Mouse (Mus musculus): ENCODE data around the gene Mill2.

Gene Mill2

DNA sequence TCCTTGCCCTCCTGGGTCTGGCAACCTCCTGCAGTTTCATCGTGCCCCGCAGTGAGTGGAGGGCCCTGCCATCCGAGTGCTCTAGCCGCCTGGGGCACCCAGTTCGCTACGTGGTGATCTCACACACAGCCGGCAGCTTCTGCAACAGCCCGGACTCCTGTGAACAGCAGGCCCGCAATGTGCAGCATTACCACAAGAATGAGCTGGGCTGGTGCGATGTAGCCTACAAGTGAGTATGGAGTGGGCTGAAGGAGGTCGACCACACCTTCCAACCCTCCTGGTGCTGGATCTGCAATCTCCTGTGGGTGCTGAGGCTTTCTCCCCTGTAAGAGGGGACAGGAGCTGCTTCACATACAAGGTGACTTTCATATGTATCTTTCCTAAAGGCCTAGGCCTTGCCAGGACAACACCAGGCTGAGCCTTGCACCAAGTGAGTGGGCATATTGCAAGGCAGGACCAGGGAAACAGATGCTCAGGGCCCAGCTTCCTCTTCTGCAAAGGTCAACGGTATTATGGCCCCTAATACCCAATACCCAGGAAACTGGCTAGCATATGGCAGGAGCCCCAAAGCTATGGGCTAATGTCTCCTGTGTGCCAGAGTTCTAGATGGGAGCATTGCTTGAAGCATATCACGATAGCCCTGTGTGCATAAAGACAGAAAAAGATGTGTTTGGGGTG lies 45.1 kb downstream of the Mill2 start:
- H3K27me3 ChIP-seq (ENCODE audit: insufficient read depth, low read length), result peaks cover 4% of the 10 kb centered on the region; the same call in 1 of the 2 replicates
- no peaks in the 10 kb centered on the region for H3K9me3 ChIP-seq (ENCODE audit: low read length)
- peak overlapping the region; percentile 51 for H3K4me3 ChIP-seq (replicated peaks; ENCODE audit: low read length)
- peaks cover 22% of the 10 kb centered on the region for H3K36me3 ChIP-seq (ENCODE audit: insufficient read depth, low read length)
- TF ChIP-seq NANOG (IDR thresholded peaks at IDR 0.05; ENCODE audit: borderline replicate concordance, low read length), result no peak
- 0 out of 2 replicates have a peak, but pooled peaks have one; percentile 28 for TF ChIP-seq POU5F1 (IDR thresholded peaks at IDR 0.05; ENCODE audit: borderline replicate concordance, low read length)
- peaks cover 41% of the 10 kb centered on the region for H3K4me1 ChIP-seq (replicated peaks; ENCODE audit: low read depth, low read length)

DNA sequence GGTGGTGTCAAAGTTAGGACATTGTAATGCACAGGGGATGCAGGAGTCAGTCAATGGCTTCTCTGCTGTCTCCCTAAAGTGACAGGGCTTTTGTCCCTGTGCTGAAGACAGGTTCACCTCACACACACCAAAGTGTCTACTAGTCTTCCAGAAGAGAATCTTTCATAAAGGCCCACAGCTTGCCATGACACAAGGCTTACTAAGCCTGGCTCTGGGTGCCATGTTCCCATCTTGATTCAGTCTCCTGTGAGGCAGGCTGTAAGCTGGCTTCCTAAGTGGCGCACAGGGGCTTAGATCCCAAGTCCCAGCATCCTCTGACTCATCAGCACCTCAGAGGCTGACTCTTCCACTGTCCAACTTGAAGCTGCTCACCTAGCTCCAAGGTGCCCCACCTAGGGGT lies 47.2 kb downstream of the Mill2 start:
- Histone ChIP-seq H3K4me1 (replicated peaks; ENCODE audit: low read depth, low read length) (peaks cover 30% of the 10 kb centered on the region), H3K9me3 (ENCODE audit: low read length) (no peaks in the 10 kb centered on the region), H3K4me3 (replicated peaks; ENCODE audit: low read length) (no peak overlapping the region), H3K36me3 (ENCODE audit: insufficient read depth, low read length) (peaks cover 41% of the 10 kb centered on the region), H3K27me3 (ENCODE audit: insufficient read depth, low read length) (no peaks in the 10 kb centered on the region; the same call in 1 of the 2 replicates)
- TF ChIP-seq POU5F1 (IDR thresholded peaks at IDR 0.05; ENCODE audit: borderline replicate concordance, low read length) (no peak), CTCF (conservative IDR thresholded peaks at IDR 0.05; ENCODE audit: low read length) (no peak), NANOG (IDR thresholded peaks at IDR 0.05; ENCODE audit: borderline replicate concordance, low read length) (no peak)

DNA sequence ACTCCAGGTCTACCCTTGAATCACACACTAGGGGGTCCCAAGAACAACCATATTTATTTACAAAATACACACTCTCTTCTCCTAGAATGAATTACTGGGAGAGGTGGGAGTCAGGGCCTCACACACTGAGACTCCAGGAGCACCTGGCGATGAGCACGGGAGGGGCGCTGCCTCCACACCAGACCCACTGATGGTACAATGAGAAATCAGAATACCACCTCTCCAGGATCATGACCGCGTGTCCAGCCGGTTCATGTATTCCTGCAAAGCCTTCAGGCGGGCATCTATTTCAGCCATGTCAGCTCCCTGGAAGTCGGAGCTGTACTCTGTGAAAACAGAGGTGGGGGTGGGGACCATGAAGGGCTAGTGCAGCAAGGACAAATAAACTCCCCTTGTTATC lies 51.1 kb downstream of the Mill2 start:
- TF ChIP-seq NANOG (IDR thresholded peaks at IDR 0.05; ENCODE audit: borderline replicate concordance, low read length), result no peak
- TF ChIP-seq CTCF (conservative IDR thresholded peaks at IDR 0.05; ENCODE audit: low read length), result 0 out of 2 replicates have a peak, but pooled peaks have one; percentile 3
- peaks cover 18% of the 10 kb centered on the region for H3K27me3 ChIP-seq (ENCODE audit: insufficient read depth, low read length)
- no peaks in the 10 kb centered on the region for H3K9me3 ChIP-seq (ENCODE audit: low read length)
- H3K36me3 ChIP-seq (ENCODE audit: insufficient read depth, low read length), result peaks cover 41% of the 10 kb centered on the region
- no peak overlapping the region for H3K4me3 ChIP-seq (replicated peaks; ENCODE audit: low read length)
- H3K4me1 ChIP-seq (replicated peaks; ENCODE audit: low read depth, low read length), result peaks cover 34% of the 10 kb centered on the region

DNA sequence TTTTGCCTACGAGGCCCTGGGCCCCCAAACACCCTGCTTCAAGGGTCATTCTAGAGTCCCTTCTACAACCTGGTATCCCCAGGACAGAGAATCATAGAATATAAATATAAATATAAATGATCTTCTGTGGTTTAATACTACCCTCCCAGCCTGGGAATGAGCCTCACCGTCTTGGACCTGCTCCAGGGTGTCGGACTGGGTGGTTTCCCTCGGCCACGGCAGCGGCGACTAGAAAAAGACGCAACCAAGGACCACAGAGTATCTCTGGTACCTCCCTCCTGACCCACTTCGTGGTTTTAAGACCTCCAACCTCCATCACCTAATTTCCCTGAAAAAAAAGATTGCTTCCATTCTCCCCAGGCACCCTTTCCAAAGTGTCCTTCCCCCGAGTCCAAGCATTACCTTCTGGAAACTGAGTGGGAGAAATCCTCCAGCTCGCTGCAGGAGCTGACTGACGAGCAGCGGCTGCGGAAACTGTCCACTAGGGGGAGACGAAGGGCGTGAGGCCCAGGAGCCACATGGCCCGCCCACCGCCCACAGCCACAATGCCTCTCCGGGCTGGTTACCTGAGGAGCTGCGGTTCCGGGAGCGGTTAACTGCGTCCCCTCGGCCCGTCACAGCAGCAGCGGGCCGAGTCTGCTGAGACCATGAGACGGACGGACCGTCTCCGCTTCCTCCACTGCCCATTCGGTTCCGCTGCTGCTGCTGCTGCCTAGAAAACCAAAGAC lies 52.3 kb downstream of the Mill2 start:
- peaks cover 39% of the 10 kb centered on the region for H3K36me3 ChIP-seq (ENCODE audit: insufficient read depth, low read length)
- H3K4me3 ChIP-seq (replicated peaks; ENCODE audit: low read length), result peak overlapping the region; percentile 76
- H3K27me3 ChIP-seq (ENCODE audit: insufficient read depth, low read length), result peaks cover 18% of the 10 kb centered on the region
- no peaks in the 10 kb centered on the region for H3K9me3 ChIP-seq (ENCODE audit: low read length)
- TF ChIP-seq POU5F1 (IDR thresholded peaks at IDR 0.05; ENCODE audit: borderline replicate concordance, low read length) (no peak), CTCF (conservative IDR thresholded peaks at IDR 0.05; ENCODE audit: low read length) (peak; percentile 88)
- peaks cover 30% of the 10 kb centered on the region for H3K4me1 ChIP-seq (replicated peaks; ENCODE audit: low read depth, low read length)

DNA sequence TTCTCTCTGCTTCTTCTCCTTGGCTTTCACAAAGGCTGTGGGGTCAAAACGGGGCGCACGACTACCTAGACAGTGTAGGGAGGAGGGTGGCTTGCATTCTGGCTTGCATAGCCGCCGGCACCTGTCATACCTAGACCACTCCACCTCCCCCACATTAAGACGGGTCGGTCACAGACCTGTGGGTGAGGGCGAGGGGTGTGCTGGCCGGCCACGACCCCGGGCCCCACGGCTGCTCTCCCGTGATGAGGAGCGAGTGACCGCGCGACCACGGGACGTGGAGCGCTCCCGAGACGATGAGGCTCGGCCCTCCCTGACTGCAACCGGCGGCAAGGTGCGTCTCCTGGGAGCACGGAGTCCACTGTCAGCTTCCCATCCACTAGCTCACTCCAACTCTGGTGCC lies 53.2 kb downstream of the Mill2 start:
- Histone ChIP-seq H3K36me3 (ENCODE audit: insufficient read depth, low read length) (peaks cover 43% of the 10 kb centered on the region), H3K9me3 (ENCODE audit: low read length) (no peaks in the 10 kb centered on the region), H3K27me3 (ENCODE audit: insufficient read depth, low read length) (peaks cover 18% of the 10 kb centered on the region), H3K4me3 (replicated peaks; ENCODE audit: low read length) (peak overlapping the region; percentile 76), H3K4me1 (replicated peaks; ENCODE audit: low read depth, low read length) (peaks cover 23% of the 10 kb centered on the region)
- TF ChIP-seq CTCF (conservative IDR thresholded peaks at IDR 0.05; ENCODE audit: low read length) (no peak), NANOG (IDR thresholded peaks at IDR 0.05; ENCODE audit: borderline replicate concordance, low read length) (no peak), POU5F1 (IDR thresholded peaks at IDR 0.05; ENCODE audit: borderline replicate concordance, low read length) (no peak)

DNA sequence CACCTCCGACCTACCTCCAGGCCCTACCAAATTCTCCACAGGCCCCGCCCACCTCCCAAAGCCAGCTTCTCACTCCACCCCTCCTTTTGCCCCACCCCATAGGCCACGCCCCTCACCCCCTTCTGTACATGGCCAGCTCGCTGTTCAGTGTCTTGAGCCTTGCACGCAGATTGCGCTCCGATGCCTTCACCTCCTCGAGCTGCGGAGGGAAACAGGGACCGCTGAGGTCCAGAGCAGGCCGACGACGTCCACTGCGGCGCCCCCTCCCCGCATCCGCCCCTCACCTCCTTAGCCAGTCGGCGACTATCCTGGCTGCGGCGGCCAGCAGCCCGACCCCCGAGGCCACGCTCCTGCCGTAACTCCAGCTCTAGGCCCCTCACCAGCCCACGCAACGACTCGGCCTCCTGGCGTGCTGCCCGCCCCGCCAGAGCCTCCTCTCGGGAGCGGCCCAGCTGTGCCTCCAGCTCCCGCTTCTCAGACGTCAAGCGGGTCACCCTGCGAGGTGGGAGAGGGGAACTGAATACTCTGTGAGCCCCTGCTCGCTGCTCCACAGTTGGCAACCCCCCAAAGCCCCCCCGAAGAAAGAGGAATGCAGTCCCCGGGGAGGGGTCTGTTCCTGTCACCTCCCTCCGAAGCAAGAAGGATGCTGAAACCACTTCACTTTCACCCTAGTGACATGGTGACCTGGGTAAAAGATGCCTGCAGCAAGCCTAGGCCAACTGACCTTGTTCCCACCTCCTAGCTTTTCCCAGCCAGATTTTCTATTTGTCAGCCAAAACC lies 54.1 kb downstream of the Mill2 start:
- no peak for TF ChIP-seq NANOG (IDR thresholded peaks at IDR 0.05; ENCODE audit: borderline replicate concordance, low read length)
- TF ChIP-seq CTCF (conservative IDR thresholded peaks at IDR 0.05; ENCODE audit: low read length), result no peak
- Histone ChIP-seq H3K4me3 (replicated peaks; ENCODE audit: low read length) (peak overlapping the region; percentile 76), H3K27me3 (ENCODE audit: insufficient read depth, low read length) (peaks cover 18% of the 10 kb centered on the region), H3K36me3 (ENCODE audit: insufficient read depth, low read length) (peaks cover 49% of the 10 kb centered on the region), H3K9me3 (ENCODE audit: low read length) (no peaks in the 10 kb centered on the region), H3K4me1 (replicated peaks; ENCODE audit: low read depth, low read length) (peaks cover 23% of the 10 kb centered on the region)

DNA sequence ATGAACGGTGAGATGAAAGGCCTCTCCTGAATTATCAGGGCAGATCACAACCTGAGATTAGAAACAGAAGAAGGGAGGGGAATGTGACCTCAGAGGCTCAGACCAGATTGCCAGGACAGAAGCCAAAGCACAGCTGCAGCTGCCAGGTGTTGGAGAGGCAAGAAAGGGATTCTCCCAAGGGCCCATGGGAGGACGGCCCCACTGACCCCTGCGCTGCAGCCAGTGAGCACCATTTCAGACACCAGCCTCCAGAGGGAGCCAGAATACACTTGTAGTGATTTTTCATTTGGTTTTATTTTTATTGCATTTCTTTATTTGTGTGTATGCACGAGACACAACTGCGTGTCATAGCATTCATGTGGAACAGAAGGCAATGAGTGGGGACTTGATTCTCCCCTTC lies 56.8 kb downstream of the Mill2 start:
- Histone ChIP-seq H3K27me3 (ENCODE audit: insufficient read depth, low read length) (peaks cover 18% of the 10 kb centered on the region), H3K9me3 (ENCODE audit: low read length) (no peaks in the 10 kb centered on the region), H3K4me3 (replicated peaks; ENCODE audit: low read length) (no peak overlapping the region), H3K36me3 (ENCODE audit: insufficient read depth, low read length) (peaks cover 46% of the 10 kb centered on the region), H3K4me1 (replicated peaks; ENCODE audit: low read depth, low read length) (peaks cover 24% of the 10 kb centered on the region)
- TF ChIP-seq CTCF (conservative IDR thresholded peaks at IDR 0.05; ENCODE audit: low read length) (peak; percentile 29), NANOG (IDR thresholded peaks at IDR 0.05; ENCODE audit: borderline replicate concordance, low read length) (no peak), POU5F1 (IDR thresholded peaks at IDR 0.05; ENCODE audit: borderline replicate concordance, low read length) (no peak)

DNA sequence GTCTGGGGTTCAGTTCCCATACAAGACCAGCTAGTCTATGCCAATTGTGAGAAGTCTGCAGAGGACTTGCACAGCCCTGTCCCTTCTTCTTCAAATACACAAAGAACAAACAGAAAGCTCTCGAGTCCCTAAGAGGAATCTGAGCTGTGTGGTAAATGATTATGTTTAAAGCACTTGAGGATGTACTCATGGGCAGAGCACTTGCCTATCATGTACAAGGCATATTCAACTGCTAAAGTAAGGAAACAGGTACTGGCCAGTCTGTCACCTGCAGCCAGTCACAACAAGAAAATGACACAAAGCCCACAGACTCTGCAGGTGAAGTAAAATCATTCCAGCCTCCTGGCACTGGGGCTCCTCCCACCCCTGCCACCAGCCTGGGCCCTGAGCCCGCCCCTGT lies 60.7 kb downstream of the Mill2 start:
- Histone ChIP-seq H3K27me3 (ENCODE audit: insufficient read depth, low read length) (no peaks in the 10 kb centered on the region), H3K9me3 (ENCODE audit: low read length) (no peaks in the 10 kb centered on the region), H3K4me1 (replicated peaks; ENCODE audit: low read depth, low read length) (peaks cover 33% of the 10 kb centered on the region), H3K36me3 (ENCODE audit: insufficient read depth, low read length) (peaks cover 62% of the 10 kb centered on the region), H3K4me3 (replicated peaks; ENCODE audit: low read length) (no peak overlapping the region)
- no peak for TF ChIP-seq NANOG (IDR thresholded peaks at IDR 0.05; ENCODE audit: borderline replicate concordance, low read length)
- TF ChIP-seq POU5F1 (IDR thresholded peaks at IDR 0.05; ENCODE audit: borderline replicate concordance, low read length), result no peak
